Mouse (Mus musculus) left cerebral cortex, adult 9 months (tissue): Measurements from ENCODE around the gene Ift122.

Source experiments
- DNase-seq, 2 experiments: peaks; one replicate each; pipeline ENCODE4 v3.0.0; 2022; ENCODE audit warnings: low spot score in 2 of 2

Ift122 gene

DNA sequence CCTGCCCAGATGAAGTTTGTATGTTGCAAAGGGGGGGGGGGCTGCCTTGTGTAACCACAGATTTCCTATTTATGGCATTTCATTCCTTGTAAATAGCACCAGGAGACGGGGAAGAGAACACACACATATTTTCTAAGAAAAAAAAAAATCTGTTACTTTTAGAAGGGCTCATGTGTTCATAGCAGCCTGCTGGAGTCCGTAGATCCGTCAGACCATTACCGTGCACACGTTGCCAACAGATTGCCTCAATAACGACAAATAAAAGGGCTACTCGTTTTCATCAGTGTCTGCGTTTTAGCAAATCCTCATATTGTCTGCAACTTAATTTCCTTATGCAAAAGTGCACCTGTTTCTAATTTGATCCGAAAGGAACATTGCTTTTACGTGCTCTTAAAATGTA, 73.1 kb downstream of the Ift122 start:
- no peak for DNase-seq

DNA sequence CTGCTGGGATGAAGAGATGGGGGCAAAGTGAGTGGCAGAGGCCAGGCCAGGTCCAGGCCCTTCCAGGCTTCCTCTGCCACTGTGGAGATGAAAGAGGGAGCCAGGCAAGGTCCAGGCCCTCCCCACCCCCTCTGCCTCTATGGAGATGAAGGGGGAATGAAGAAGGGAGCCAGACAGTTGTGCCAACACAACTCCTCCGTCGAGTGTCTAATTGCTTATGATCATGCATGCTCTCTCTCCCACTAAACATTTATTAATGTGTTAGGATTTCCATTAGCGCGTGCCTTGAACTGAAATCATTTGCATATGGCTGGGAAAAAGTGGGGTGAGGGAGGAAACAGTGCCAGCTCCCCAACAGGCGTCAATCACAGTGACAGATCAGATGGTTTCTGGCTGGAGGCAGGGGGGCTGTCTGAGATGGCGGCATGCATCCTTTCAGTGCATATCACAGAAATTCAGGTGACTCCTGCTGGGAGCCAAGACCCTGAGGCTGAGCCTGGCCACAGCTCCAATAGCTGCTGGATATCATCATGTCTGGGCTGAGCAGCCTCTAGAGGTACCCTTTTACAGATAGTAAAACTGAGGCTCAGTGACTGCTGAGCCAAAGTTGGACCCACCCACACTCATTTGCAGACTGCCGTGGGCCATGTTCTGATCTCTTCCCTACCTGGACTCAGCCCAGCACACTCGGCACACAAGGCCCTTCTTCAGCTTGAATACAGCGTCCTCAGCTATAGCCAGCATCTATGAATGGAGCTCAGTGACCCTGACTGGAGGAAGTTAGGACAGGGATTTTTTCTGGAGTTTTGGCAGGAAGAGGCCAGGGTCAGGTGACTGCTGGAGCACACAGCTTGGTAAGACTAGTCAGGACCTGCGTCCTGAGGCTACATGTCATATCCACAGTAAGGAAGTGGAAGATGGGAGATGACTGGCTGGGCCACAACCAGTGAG, 74.3 kb downstream of the Ift122 start:
- no peak for DNase-seq

DNA sequence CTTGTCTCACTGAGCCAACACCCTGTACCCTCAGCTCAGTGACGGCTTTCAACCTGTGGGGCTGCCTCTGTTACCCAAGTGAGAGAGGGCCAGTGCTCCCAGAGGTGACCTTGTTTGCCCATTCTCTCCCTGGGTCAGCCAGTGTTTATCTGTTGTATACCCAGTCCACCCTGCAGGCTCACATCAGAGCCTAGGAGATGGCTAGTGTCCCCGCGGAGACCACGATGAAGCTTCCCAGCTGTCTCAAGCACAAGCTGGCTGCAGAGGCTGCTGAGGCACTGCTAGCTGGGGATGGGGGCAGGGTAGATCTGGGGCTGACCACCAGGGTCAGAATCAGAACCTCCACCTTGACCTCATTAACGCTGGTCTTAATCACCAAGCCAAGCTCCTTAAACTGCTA, 76.7 kb downstream of the Ift122 start:
- DNase-seq = no peak

DNA sequence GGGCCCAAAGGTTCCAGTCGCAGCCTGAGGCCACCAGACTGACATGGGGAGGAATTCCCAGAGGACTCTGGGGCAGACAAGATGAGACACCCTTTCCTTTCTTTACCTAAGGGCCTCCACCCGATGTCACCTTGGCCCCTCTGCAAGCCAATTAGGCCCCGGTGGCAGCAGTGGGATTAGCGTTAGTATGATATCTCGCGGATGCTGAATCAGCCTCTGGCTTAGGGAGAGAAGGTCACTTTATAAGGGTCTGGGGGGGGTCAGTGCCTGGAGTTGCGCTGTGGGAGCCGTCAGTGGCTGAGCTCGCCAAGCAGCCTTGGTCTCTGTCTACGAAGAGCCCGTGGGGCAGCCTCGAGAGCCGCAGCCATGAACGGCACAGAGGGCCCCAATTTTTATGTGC, 78.4 kb downstream of the Ift122 start, which contains the start of gene Rho:
Gene Rho (plus strand): TSS at position 110 of the 400 bp plus-strand sequence.
- DNase-seq = no peak

DNA sequence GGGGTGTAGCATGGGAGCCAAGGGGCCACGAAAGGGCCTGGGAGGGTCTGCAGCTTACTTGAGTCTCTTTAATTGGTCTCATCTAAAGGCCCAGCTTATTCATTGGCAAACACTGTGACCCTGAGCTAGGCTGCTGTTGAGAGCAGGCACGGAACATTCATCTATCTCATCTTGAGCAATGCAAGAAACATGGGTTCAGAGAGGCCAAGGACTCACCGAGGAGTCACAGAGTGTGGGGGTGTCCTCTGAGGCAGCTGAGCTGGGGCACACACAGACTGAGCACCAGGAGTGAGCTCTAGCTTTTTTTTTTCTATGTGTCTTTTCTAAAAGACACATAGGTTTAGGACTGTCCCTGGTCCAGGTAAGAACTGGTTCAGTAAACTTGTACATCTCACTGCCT, 79.1 kb downstream of the Ift122 start:
- DNase-seq = no peak

DNA sequence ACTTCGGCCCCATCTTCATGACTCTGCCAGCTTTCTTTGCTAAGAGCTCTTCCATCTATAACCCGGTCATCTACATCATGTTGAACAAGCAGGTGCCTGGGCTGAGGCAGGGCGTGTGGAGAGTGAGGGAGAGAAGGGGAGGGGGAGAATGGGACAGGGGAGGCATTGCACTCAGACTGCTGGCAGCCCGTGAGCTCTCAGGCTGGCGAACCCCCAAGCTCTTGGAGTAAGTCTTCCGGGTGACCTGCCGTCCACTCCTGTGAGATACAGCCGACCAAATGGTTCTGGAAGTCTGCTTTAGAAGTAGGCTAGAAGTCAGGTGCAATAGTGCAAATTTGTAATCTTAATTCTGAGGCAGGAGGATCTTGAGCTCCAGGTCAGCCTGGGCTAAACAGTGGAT, 82.3 kb downstream of the Ift122 start:
- no peak for DNase-seq

DNA sequence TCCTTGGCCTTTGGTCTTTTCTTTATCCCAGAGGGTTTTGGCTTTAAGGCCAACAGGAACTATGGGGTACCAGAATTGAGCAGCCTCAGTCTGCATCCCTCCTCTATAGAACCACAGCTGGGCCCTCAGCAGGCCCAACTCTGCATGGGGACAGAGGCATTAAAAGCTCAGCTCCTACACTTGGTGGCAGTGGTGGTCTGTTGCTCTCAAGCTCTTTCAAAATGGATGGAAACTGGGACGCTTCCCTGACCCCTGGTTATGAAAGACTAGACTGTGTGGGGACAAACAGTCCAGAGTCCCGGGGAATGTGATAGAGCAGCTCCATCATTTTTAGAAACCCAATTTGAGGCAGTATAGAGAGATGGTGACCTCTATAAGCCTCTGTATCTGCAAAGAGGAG, 84.7 kb downstream of the Ift122 start:
- no peak for DNase-seq

DNA sequence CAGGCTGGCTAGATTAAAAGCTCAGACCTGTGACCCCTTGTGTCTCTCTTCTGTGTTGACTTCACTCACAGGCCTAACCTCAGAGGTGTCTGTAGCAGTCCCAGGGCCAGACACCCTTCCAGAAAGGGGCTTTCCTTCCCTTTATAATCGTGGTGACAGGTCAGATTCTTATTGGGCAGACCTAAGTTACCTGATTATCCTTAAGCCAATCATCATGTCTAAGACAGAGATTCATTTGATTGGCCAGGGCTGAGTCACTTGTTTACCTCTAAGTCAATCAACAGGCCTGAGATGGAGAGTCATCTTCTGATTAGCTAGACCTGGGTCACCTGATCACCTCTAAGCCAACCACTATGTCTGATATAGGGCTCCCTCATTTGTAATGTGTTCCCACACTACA, 85.5 kb downstream of the Ift122 start:
- DNase-seq = no peak

DNA sequence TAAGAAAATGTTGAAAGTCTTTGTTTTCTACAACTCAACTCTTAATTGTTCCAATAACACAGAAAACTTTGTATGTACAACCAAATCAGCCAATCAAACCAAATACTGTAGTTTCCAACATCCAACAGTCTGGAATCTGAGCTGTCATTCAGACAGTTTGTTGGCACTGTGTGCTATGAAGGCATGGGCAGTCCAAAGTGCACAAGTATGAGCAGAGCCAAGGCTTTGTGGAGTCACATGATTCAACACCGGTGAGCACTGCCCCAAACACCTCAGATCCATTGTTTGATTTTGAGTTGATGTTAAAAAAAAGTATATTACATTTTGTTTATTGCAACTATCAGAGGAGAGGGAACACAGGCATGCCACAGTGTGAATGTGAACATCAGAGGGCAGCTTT, 87.3 kb downstream of the Ift122 start:
- DNase-seq = no peak

DNA sequence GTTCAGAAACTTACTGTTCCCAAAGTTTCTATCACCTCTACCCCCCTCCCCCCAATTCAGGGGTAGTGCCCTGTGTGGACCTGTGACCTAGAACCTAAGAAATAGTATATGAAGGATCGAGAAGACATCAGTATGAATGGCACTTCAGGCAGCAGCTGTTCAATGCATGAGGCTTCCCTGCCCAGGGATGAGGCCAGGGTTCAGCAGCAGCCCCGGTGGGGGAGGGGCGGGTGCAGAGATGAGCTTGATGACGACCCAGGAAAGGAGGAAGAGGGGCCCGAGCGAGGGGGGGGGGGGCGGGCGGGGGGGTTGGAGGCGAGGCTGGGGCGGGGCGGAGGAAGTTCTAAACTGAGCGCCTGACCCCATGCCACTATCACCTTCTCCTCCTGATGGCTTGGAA, 87.9 kb downstream of the Ift122 start:
- no peak for DNase-seq

DNA sequence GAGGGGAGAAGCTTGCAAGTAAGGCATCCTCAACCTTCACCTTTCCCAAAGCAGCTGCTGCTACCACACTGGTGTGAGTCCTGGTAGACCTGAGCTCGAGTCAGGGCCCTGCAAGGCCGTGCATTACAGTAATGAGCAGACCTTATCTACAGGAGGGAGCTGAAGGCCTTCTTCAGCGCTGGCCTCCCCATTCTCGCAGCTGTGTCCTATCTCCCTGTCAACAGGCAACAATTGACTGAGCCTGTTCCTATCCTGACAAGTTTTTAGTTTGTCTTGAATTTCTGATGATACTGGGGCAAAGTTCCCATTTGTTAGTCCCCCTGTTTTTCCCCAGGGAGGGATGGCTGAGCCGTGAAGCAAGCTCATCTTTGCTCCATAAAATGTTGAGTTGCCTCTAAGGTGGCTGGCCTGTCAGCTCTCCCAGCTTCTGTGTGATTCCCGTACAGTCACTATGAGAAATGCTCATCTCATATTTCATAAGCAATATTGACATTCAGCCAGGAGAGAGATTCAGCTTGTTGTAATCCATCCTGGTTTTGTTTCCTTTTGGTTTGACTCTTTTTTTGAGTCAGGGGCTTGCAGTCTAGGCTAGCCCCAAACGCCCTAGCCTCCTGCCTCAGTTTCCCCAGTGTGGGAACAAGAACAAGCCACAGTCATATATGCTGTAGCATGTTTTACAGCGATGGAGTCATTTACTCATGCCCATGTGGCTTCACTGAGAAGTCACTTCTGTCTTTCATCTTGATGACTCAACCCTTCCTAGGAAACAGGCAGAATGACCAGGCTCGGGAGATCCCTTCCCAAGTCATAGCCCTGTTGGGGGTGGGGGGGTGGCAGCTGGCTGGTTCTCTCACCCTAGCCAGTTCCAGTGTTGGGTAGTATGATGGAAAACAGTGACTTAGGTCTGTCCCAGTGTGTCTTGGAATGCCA, 90.5 kb downstream of the Ift122 start:
- DNase-seq = no peak

DNA sequence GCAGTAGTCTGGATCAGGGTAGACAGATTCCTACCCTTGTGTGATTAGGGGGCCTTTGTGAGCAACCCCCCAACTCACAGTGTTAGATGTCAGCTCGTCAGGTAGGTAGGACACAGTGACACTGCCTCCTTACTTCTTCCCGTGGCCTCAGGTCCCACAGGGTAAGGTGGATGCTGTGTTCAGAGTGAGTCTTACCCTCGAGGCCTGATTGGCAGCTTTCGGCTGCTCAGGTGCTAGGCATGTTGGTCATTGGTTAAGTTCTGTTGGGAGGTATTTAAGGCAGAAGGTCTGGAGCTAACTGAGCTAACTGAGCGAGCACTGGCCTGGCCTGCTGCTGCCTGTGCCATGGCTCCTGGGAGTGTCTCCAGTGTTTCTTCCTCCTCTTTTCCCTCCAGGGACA, 91.4 kb downstream of the Ift122 start, which contains the start of gene H1foo:
Gene H1foo (plus strand): TSS at position 301 of the 400 bp plus-strand sequence.
- no peak for DNase-seq

DNA sequence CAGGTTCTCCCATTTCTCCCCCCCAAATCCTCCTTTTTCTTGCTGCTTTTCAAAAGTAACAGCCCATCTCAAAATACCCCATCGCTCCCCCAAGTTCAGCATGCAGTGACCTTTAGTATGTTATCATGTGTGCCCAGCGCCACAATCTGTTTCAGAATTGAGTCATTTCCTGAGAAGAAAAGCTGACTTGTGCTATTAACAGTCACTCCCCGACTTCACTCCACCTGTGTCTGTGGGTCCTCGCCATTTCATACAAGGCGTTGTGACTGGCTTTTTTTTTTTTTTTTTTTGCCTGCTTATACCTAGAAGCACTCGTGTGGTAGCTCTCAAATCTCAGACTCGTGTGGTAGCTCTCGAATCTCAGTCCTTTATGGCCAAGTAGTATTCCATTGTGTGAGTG, 92.4 kb downstream of the Ift122 start:
- DNase-seq = no peak

DNA sequence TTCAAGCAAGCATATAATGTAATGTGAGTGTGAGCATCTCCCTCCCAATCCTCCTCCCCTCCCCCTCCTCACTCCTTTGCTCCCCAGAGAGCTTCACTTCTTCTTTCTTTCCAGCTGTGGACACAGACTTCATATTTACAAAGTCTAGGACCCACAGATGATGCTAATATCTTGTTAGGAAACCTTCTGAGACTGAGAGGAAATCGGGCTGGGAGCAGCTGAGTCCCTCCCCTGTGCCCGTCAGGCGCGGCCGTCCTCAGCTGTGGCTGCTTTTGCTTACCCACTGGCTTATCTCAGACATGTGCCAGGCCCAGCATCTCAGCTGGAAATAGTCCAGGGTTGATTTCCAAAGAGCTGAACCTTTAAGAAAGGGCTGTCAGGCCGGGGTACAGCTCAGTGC, 93.1 kb downstream of the Ift122 start:
- DNase-seq = no peak

DNA sequence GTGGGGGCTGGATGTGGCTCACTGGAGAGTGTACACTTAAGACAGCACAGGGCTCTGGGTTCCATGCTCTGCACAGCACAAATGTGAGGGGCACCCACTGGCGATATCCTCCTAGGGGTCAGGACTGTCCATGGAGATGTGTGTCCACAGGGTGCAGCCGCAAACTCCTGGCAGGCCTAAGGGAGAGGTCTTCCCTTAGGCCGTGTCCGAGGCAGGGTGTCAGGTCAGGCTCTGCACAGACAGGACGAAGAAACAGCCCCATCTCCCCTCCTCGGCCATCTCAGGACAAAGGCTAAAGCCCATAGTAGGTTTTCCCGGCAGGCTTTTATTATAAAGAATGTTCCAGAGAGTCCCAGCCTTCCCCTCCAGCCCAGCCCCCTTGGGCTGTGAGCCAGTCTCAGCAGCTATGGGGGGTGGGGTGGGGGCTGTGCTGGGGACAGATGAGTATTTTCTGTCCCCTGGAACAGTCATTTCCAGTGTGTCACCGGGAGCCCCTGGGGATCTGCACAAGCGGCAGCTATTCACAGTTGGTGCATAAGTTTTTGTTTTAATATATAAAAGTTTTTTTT, 101.3 kb downstream of the Ift122 start:
- no peak for DNase-seq

DNA sequence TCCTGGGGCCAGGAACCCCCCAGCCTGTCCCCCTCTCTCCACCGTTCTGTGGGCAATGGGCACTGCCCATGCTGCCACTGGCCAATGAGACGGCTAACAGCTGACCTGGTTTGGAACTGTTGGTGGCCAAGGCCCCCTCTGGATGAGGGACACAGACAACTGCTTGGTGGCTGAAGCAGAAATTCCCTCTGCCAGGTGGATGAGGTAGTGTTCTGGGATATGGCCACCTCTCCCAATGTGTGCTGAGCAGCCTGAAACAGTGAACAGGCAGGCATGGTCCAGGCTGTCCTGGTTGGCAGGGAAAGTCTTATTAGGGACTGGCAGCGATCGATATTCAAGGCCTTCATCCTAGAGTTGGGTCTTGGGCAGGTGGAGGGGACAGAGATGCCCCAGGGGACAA, 101.9 kb downstream of the Ift122 start:
- no peak for DNase-seq

DNA sequence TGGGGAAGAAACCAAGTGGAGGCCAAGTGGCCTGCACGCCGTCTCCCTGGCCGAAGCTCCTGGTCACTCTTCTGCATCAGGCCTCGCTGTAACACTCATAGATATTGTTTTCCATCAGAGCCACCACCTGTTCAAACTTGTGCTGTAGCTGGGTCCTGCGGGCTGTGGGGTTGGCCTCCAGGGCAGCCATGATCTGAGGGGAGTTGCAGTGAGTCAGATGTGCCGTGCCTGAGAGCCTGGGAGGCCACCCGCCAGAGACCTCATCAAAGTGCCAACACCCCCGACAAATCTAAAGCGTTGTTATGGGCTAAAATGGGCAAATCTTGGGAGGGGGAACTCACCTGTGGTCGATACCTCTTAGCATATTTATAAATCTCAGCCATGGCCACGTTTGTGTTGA, 102.4 kb downstream of the Ift122 start:
- no peak for DNase-seq

DNA sequence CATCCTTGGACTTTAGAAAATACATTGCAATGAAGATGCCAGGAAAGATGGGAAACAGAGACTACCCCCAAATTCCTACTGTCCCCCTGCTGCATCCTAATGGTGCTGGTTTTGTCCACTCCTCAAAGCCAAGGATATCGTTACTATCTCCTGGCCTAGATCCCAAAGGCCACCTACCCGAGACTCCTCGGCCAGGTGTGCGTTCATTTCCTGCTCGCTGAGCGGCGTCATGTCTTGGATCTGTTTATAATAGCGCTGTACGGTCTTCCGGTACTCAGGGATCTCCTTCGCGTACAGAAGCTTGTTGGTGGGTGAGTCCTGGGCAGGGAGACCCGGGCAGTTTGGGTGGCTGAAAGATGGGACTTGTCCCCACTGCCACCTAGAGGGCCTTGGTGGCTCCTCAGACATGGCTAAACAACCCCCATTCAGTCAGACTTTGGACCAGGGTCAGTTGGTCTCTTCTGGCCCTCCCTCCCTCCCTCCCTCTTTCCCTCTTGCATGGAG, 103.2 kb downstream of the Ift122 start:
- no peak for DNase-seq

DNA sequence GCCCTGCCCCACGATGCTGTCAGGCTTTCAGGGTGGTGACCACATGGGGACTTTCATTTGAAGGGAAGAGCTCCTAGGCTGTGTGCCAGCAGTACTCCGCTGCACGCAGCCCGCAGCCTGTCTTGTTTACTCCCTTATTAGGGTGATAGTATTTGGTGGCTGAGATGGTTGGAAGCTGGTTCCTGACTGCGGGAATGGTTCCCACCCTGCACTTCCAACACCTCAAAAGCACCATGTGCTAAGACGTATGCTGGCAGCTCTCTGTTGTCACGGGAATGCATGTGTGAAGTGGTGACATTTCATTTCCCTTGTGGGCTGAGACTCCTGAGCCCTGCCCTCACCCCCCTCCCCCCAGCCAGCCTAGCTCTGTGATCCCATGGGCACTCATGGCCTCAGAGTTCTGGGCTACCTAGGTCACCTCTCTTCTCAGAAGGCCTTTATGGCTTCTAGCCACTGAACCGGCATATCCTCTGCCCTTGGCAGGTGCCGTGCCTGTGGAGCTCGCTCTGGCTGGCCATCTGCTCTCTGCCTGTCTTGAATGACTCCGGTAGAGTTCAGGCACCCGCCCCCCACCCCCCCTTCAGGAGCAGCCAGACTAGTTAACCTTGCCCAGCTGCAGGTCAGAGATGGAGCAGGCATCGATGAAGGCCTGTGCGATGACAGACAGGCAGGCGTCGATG, 103.8 kb downstream of the Ift122 start:
- no peak for DNase-seq

DNA sequence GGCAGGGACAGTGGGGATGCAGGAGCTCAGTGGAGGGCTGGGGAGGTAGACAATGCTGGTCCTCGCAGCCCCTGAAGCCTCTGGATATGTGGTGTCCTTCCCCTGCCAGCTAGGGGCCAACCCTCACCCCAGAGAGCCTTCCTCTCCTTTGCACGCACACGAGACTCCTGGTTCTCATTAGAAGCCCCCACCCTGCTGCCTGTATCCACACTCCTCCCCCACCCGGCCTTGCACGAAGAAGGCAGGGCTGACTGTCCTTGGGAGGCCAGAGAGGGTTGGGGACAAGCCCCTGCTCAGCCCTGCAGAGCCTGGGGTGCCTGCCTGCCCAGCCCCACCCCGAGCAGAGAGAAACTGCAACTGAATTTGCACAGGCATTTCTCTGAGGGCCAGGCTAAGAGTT, 104.4 kb downstream of the Ift122 start:
- DNase-seq = no peak

DNA sequence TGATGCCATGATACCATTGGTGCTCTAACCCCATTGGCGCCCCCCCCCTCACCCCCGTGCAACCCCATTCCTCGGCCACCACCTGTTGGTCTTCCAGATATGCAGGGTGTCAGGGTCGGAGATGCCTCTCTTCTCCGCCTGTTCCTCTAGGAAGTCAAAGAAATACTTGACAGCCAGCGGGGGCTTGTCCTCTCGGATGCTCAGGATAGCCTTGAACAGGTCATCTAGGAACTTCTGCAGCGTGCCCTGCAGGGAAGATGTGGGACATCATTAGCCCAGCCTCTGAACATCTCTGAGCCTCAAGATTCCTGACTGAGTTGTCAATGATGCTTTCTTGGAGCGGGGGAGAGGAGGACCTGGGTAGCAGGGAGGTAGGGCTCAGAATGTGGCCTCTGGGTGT, 105.2 kb downstream of the Ift122 start:
- DNase-seq = no peak
